Mouse (Mus musculus) forebrain, embryonic 11.5 days (tissue): ENCODE data around the gene Dcaf8. TPM values are rescaled to one million over a fixed set of nuclear protein-coding genes. Genes with fewer than 3 reads are reported as not detected.

Experiments used
- ATAC-seq: fragments of 200-750 bp; cut with Nextera tagmentation; replicated peaks from 2 replicates; pipeline ENCODE4 v1.8.0; 2017; ENCODE audit warnings: moderate TSS enrichment; ENCODE audit not compliant: low FRiP score
- DNase-seq: peaks from one replicate; pipeline ENCODE4 v3.0.0-alpha.2; 2017; ENCODE audit warnings: low spot score
- H3K27ac ChIP-seq: fragments of 300-500 bp; sonication (generic); 2 replicates; pipeline ENCODE4 v1.5.1; 2014; ENCODE audit warnings: low read depth, low read length
- H3K27me3 ChIP-seq: fragments of 300-500 bp; sonication (generic); 2 replicates; pipeline ENCODE4 v1.6.1; 2014; ENCODE audit warnings: mild to moderate bottlenecking, low read length, mixed read lengths; ENCODE audit not compliant: control insufficient read depth, insufficient read depth
- H3K36me3 ChIP-seq: fragments of 300-500 bp; sonication (generic); 2 replicates; pipeline ENCODE4 v1.6.1; 2014; ENCODE audit warnings: mild to moderate bottlenecking, low read length, moderate library complexity, mixed read lengths; ENCODE audit not compliant: control insufficient read depth, insufficient read depth
- H3K4me1 ChIP-seq: fragments of 300-500 bp; sonication (generic); replicated peaks from 2 replicates; pipeline ENCODE4 v1.6.1; 2014; ENCODE audit warnings: low read length, mixed read lengths; ENCODE audit not compliant: control insufficient read depth, insufficient read depth
- H3K4me2 ChIP-seq: fragments of 300-500 bp; sonication (generic); 2 replicates; pipeline ENCODE4 v1.6.1; 2014; ENCODE audit warnings: low read depth, mild to moderate bottlenecking, low read length, moderate library complexity, mixed read lengths; ENCODE audit not compliant: severe bottlenecking
- H3K4me3 ChIP-seq: fragments of 300-500 bp; sonication (generic); 2 replicates; pipeline ENCODE4 v1.5.1; 2014; ENCODE audit warnings: low read depth, low read length
- H3K9ac ChIP-seq: fragments of 300-500 bp; sonication (generic); 2 replicates; pipeline ENCODE4 v1.6.1; 2014; ENCODE audit warnings: low read length
- H3K9me3 ChIP-seq: fragments of 300-500 bp; sonication (generic); 2 replicates; pipeline ENCODE4 v1.6.1; 2016; ENCODE audit warnings: low read length, mixed read lengths; ENCODE audit not compliant: control insufficient read depth
- WGBS: fragments of 180-500 bp; shearing (Covaris S2); extraction: QIAGEN DNeasy Blood & Tissue Kit; methylation state at CpG from one replicate; pipeline ENCODE4 v1.1.7; 2014; 5-methylcytosine and 5-hydroxymethylcytosine counted together
- polyA plus RNA-seq: library from polyadenylated mRNA; unstranded; fragments of >200 nt; fragmentation: Nextera tagmentation; extraction: Ambion mirVana; gene quantifications from 2 replicates; pipeline ENCODE4 v1.2.1, GENCODE M21; 2014

Dcaf8 gene
- polyA plus RNA-seq, 1 experiment from 2014 or later, result 116 TPM

GRCm38 (mm10) chr1:172133535-172133934 is 14.3 kb upstream of the Dcaf8 start:
- ATAC-seq, result no peak
- H3K27me3 ChIP-seq, result no peaks in the 10 kb centered on the region
- no peak overlapping the region for H3K9ac ChIP-seq
- no peak for DNase-seq
- 89% methylated on average over 7 of the region's 7 CpGs for WGBS
- no peak overlapping the region for H3K4me3 ChIP-seq
- H3K4me2 ChIP-seq, result no peak overlapping the region
- H3K36me3 ChIP-seq, result peaks cover 21% of the 10 kb centered on the region; the same call in 1 of the 2 replicates
- H3K4me1 ChIP-seq, result no peaks in the 10 kb centered on the region
- H3K27ac ChIP-seq, result no peak overlapping the region
- H3K9me3 ChIP-seq, result no peaks in the 10 kb centered on the region

GRCm38 (mm10) chr1:172134072-172134471 is 13.8 kb upstream of the Dcaf8 start:
- peaks cover 21% of the 10 kb centered on the region; the same call in 1 of the 2 replicates for H3K36me3 ChIP-seq
- 92% methylated on average over 4 of the region's 4 CpGs for WGBS

GRCm38 (mm10) chr1:172140160-172140559 is 7.7 kb upstream of the Dcaf8 start:
- H3K27me3 ChIP-seq, result no peaks in the 10 kb centered on the region
- H3K4me1 ChIP-seq, result no peaks in the 10 kb centered on the region
- H3K4me2 ChIP-seq, result no peak overlapping the region
- H3K4me3 ChIP-seq, result no peak overlapping the region
- H3K9ac ChIP-seq, result no peak overlapping the region
- DNase-seq, result no peak
- H3K27ac ChIP-seq, result no peak overlapping the region
- 77% methylated on average over 2 of the region's 2 CpGs for WGBS
- H3K36me3 ChIP-seq, result no peaks in the 10 kb centered on the region
- H3K9me3 ChIP-seq, result no peaks in the 10 kb centered on the region
- ATAC-seq, result no peak

More at GRCm38 (mm10) chr1:172134072-172134471, 13.8 kb upstream of the Dcaf8 start:
- Histone ChIP-seq H3K27me3 (no peaks in the 10 kb centered on the region), H3K4me1 (no peaks in the 10 kb centered on the region), H3K9me3 (no peaks in the 10 kb centered on the region), H3K9ac (no peak overlapping the region), H3K4me3 (no peak overlapping the region), H3K4me2 (no peak overlapping the region), H3K27ac (no peak overlapping the region)
- ATAC-seq (no peak), DNase-seq (no peak)

GRCm38 (mm10) chr1:172140825-172141224 is 7.1 kb upstream of the Dcaf8 start:
- no peak for DNase-seq
- no peak overlapping the region for H3K4me2 ChIP-seq
- no peaks in the 10 kb centered on the region for H3K9me3 ChIP-seq
- 93% methylated on average over 1 of the region's 1 CpGs for WGBS
- H3K27ac ChIP-seq, result no peak overlapping the region
- no peaks in the 10 kb centered on the region for H3K36me3 ChIP-seq
- H3K4me1 ChIP-seq, result no peaks in the 10 kb centered on the region
- ATAC-seq, result no peak
- no peak overlapping the region for H3K9ac ChIP-seq
- H3K27me3 ChIP-seq, result no peaks in the 10 kb centered on the region
- no peak overlapping the region for H3K4me3 ChIP-seq

GRCm38 (mm10) chr1:172141529-172141928 is 6.4 kb upstream of the Dcaf8 start:
- Histone ChIP-seq H3K4me2 (no peak overlapping the region), H3K9me3 (no peaks in the 10 kb centered on the region), H3K4me1 (no peaks in the 10 kb centered on the region), H3K4me3 (no peak overlapping the region), H3K27ac (no peak overlapping the region), H3K36me3 (no peaks in the 10 kb centered on the region), H3K9ac (no peak overlapping the region), H3K27me3 (no peaks in the 10 kb centered on the region)
- no peak for ATAC-seq
- 85% methylated on average over 3 of the region's 3 CpGs for WGBS
- no peak for DNase-seq

- Histone ChIP-seq H3K4me3 (no peak overlapping the region), H3K9ac (no peak overlapping the region), H3K4me1 (0 out of 2 replicates have a peak, but pooled peaks cover 2% of the 10 kb centered on the region), H3K27me3 (no peaks in the 10 kb centered on the region), H3K4me2 (no peak overlapping the region), H3K9me3 (no peaks in the 10 kb centered on the region), H3K27ac (no peak overlapping the region), H3K36me3 (no peaks in the 10 kb centered on the region)
- 31% methylated on average over 1 of the region's 1 CpGs for WGBS
- ATAC-seq (no peak; the same call in 1 of the 2 replicates), DNase-seq (no peak)
These were observed 4.3 kb upstream of the Dcaf8 start for GRCm38 (mm10) chr1:172143570-172143969.

- Histone ChIP-seq H3K4me3 (peak overlapping the region; percentile 68), H3K9me3 (no peaks in the 10 kb centered on the region), H3K9ac (peak overlapping the region; percentile 84), H3K27ac (peak overlapping the region; percentile 86), H3K36me3 (no peaks in the 10 kb centered on the region; the same call in 1 of the 2 replicates), H3K4me1 (peaks cover 2% of the 10 kb centered on the region; the same call in 1 of the 2 replicates), H3K27me3 (no peaks in the 10 kb centered on the region), H3K4me2 (peak overlapping the region; percentile 85)
- ATAC-seq (peak; percentile 68; the same call in 1 of the 2 replicates), DNase-seq (peak; percentile 73)
- WGBS, result under 1% methylated on average over 40 of the region's 40 CpGs
These were observed 533 bp downstream of the Dcaf8 start for GRCm38 (mm10) chr1:172148279-172148954.

- Histone ChIP-seq H3K4me1 (peaks cover 2% of the 10 kb centered on the region; the same call in 1 of the 2 replicates), H3K9ac (peak overlapping the region; percentile 84), H3K36me3 (no peaks in the 10 kb centered on the region; the same call in 1 of the 2 replicates), H3K27me3 (no peaks in the 10 kb centered on the region), H3K4me2 (peak overlapping the region; percentile 85), H3K9me3 (no peaks in the 10 kb centered on the region), H3K4me3 (peak overlapping the region; percentile 68), H3K27ac (peak overlapping the region; percentile 86; the same call in 1 of the 2 replicates)
- 16% methylated on average over 19 of the region's 19 CpGs for WGBS
- DNase-seq, result no peak
- ATAC-seq, result no peak
These were observed 1.3 kb downstream of the Dcaf8 start for GRCm38 (mm10) chr1:172148955-172149815.
